Mouse (Mus musculus) megakaryocyte-erythroid progenitor cell, adult 5 weeks (primary cell): ENCODE measurements around the gene Lysmd2. TPM values are rescaled to one million over a fixed set of nuclear protein-coding genes. Genes with fewer than 3 reads are reported as not detected.

ENCODE experiments used
- polyA plus RNA-seq: library from polyadenylated mRNA; stranded (reverse); fragments of >175 nt; gene quantifications from 2 replicates; pipeline ENCODE4 v1.2.3, GENCODE M21; 2012

Lysmd2 gene
- polyA plus RNA-seq: 9.0 and 13.1 TPM in 2 replicates

DNA sequence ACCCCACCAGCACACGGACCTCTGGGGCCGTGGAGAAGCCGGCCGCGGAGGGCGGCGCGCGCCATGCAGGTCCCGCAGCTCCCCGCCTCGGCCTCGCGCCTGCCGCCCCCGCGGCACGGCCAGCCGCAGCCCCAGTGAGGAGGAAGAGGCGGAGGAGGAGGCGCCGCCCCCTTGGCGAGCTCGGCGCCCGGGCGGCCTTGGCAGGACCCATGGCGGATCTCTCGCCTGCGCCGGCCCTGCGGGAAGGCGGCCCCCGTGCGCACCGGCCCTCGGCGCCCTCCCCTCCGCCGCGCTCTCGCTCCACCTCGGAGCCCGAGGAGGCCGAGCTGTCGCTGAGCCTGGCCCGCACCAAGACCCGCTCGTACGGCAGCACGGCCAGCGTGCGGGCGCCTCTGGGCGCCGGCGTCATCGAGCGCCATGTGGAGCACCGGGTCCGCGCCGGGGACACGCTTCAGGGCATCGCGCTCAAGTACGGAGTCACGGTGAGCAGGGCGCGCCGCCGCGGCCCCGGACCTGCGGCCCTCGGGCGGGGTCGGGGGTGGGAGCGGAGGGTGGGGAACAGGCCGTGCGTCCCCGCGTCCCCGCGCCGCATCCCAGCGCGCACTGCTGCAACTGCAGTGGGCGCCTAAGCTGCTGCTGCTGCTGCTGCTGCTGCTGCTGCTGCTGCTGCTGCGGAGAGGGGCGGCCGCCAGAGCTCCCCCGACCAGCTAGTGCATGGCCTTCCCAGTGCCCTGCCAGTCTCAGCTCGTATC, at the start of gene Lysmd2:
TSS of gene Lysmd2 (plus strand) at position 186 of the 752 bp plus-strand sequence.

GRCm38 (mm10) chr9:75610571-75611493, 14.7 kb upstream of the Lysmd2 start, which contains the start of gene Tmod2:
Gene Tmod2, minus strand, starts transcription at chr9:75611325.

DNA sequence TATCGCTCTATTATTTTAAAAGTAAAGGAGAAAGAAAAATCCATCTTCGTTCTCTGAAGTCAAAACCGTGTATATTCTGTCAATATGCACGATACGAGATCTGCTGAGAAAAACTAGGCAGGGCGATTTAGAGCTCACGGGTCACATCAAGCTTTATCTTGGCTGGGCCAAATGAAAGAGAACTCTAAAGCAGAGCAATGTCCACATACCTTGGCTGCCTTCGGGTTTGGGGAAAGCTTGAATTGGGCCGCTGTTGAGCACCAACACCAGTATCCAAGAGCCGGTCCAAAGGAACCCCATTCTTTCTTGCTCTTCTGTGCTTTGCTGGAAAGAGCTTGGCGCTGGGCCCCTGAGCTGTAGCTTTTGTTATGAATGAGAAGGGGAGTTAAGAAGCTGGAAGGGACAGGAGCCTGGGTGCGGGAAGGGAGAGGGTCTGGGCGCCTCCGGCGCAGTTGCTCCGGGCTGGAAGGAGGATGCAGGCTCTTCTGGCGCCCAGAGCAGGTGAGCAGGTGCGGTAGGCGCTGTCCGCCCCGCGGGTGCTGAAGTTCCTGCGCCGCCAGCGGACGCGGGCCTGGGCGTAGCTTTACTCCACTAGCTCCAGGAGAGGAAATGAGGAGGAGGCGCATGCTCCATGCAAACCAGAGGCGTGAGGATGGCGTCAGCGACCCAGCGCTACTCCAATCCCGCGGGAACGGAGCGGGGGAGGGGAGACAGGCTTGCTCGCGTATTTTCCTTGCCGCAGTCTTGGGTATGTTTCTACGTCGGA, 58.1 kb downstream of the Lysmd2 start, which contains the start of gene Scg3:
TSS of gene Scg3 (minus strand) at position 631 of the 766 bp plus-strand sequence.

Other genes starting within 250 kb of the Lysmd2 start
- 23.6 and 26.4 TPM in 2 replicates for gene Mapk6, start 215.7 kb upstream of the Lysmd2 start, polyA plus RNA-seq
- 9.4 and 14.8 TPM in 2 replicates for gene Leo1, start 184.2 kb upstream of the Lysmd2 start, polyA plus RNA-seq
- 11.9 and 13.6 TPM in 2 replicates for gene Tmod3, start 66.1 kb upstream of the Lysmd2 start, polyA plus RNA-seq
- gene Tmod2, start 14.4 kb upstream of the Lysmd2 start, polyA plus RNA-seq: 0.05 TPM in 1 of 2 replicates, not detected in the other
- not detected in 2 replicates for gene Scg3, start 58.3 kb downstream of the Lysmd2 start, polyA plus RNA-seq
- not detected in 2 replicates for gene Bmp5, start 149.6 kb downstream of the Lysmd2 start, polyA plus RNA-seq